Mouse (Mus musculus) C2C12 (cell line): Measurements from ENCODE around the gene Gm20388.

Experiments
- CTCF ChIP-seq: IDR thresholded peaks from one replicate; pipeline ENCODE4 v1.5.1; 2011; ENCODE audit not compliant: control insufficient read depth, insufficient read depth, insufficient read length
- MAX ChIP-seq: IDR thresholded peaks from one replicate; pipeline ENCODE4 v1.6.1; 2011; ENCODE audit warnings: mild to moderate bottlenecking, control low read depth
- MYOD1 ChIP-seq: IDR thresholded peaks from one replicate; pipeline ENCODE4 v1.6.1; 2011; ENCODE audit warnings: low read depth; ENCODE audit not compliant: control insufficient read depth, insufficient read length
- MYOG ChIP-seq: IDR thresholded peaks from one replicate; pipeline ENCODE4 v1.6.1; 2011; ENCODE audit not compliant: control insufficient read depth, insufficient read length; ENCODE audit errors: extremely low read depth
- USF1 ChIP-seq: IDR thresholded peaks from one replicate; pipeline ENCODE4 v1.6.1; 2011; ENCODE audit warnings: low read depth, mild to moderate bottlenecking, control low read depth, moderate library complexity

GRCm38 (mm10) chr8:120424829-120425198 lies 514.2 kb downstream of the Gm20388 start:
- no peak for TF ChIP-seq CTCF
- no peak for TF ChIP-seq USF1
- no peak for TF ChIP-seq MYOG
- no peak for TF ChIP-seq MYOD1
- no peak for TF ChIP-seq MAX
